Mouse (Mus musculus) forebrain, embryonic 14.5 days (tissue): ENCODE data around the gene Rhbg. TPM values are rescaled to one million over a fixed set of nuclear protein-coding genes. Genes with fewer than 3 reads are reported as not detected.

Experiments used
- ATAC-seq: fragments of 200-750 bp; cut with Nextera tagmentation; 2 replicates; pipeline ENCODE4 v1.8.0; 2017; ENCODE audit warnings: mild to moderate bottlenecking, moderate library complexity
- DNase-seq: peaks from one replicate; pipeline ENCODE4 v3.0.0-alpha.2; 2015; ENCODE audit warnings: low spot score
- H3K27ac ChIP-seq: fragments of 300-500 bp; sonication (generic); 2 replicates; pipeline ENCODE4 v1.5.1; 2014; ENCODE audit warnings: low read depth, mild to moderate bottlenecking, control low read depth, low read length, moderate library complexity
- H3K27me3 ChIP-seq: fragments of 300-500 bp; sonication (generic); replicated peaks from 2 replicates; pipeline ENCODE4 v1.6.1; 2014; ENCODE audit warnings: low read length, control low read depth, mixed read lengths; ENCODE audit not compliant: control insufficient read depth, insufficient read depth
- H3K36me3 ChIP-seq: fragments of 300-500 bp; sonication (generic); 2 replicates; pipeline ENCODE4 v1.6.1; 2014; ENCODE audit warnings: low read length, control low read depth; ENCODE audit not compliant: control insufficient read depth, insufficient read depth
- H3K4me1 ChIP-seq: fragments of 300-500 bp; sonication (generic); 2 replicates; pipeline ENCODE4 v1.6.1; 2014; ENCODE audit warnings: antibody characterized with exemption, low read length, control low read depth; ENCODE audit not compliant: control insufficient read depth, insufficient read depth
- H3K4me2 ChIP-seq: fragments of 300-500 bp; sonication (generic); 2 replicates; pipeline ENCODE4 v1.6.1; 2014; ENCODE audit warnings: mild to moderate bottlenecking, control low read depth, low read length
- H3K4me3 ChIP-seq: fragments of 300-500 bp; sonication (generic); 2 replicates; pipeline ENCODE4 v1.5.1; 2014; ENCODE audit warnings: low read depth, low read length, control low read depth
- H3K9ac ChIP-seq: fragments of 300-500 bp; sonication (generic); 2 replicates; pipeline ENCODE4 v1.6.1; 2014; ENCODE audit warnings: mild to moderate bottlenecking, low read length, control low read depth, moderate library complexity
- H3K9me3 ChIP-seq: fragments of 300-500 bp; sonication (generic); replicated peaks from 2 replicates; pipeline ENCODE4 v1.6.1; 2016; ENCODE audit warnings: low read length, control low read depth, mixed read lengths; ENCODE audit not compliant: control insufficient read depth
- WGBS: fragments of 180-500 bp; shearing (Covaris S2); extraction: QIAGEN DNeasy Blood & Tissue Kit; methylation state at CpG from one replicate; pipeline ENCODE4 v1.1.7; 2014; 5-methylcytosine and 5-hydroxymethylcytosine counted together
- polyA plus RNA-seq: library from polyadenylated mRNA; unstranded; fragments of >200 nt; fragmentation: Nextera tagmentation; extraction: Ambion mirVana; gene quantifications from 2 replicates; pipeline ENCODE4 v1.2.1, GENCODE M21; 2014

Gene Rhbg
- polyA plus RNA-seq, 1 experiment from 2014 or later, result 0.25 TPM

GRCm38 (mm10) chr3:88205563-88206491 is 48.7 kb downstream of the Rhbg start:
- peak; percentile 96 for DNase-seq
- H3K4me2 ChIP-seq, result peak overlapping the region; percentile 98
- under 1% methylated on average over 8 of the region's 8 CpGs for WGBS
- H3K36me3 ChIP-seq, result peaks cover 16% of the 10 kb centered on the region; the same call in 1 of the 2 replicates
- H3K4me3 ChIP-seq, result peak overlapping the region; percentile 86
- H3K4me1 ChIP-seq, result peaks cover 45% of the 10 kb centered on the region
- no peaks in the 10 kb centered on the region for H3K9me3 ChIP-seq
- no peaks in the 10 kb centered on the region for H3K27me3 ChIP-seq
- H3K9ac ChIP-seq, result peak overlapping the region; percentile 100
- peak; percentile 70 for ATAC-seq
- peak overlapping the region; percentile 100 for H3K27ac ChIP-seq

DNA sequence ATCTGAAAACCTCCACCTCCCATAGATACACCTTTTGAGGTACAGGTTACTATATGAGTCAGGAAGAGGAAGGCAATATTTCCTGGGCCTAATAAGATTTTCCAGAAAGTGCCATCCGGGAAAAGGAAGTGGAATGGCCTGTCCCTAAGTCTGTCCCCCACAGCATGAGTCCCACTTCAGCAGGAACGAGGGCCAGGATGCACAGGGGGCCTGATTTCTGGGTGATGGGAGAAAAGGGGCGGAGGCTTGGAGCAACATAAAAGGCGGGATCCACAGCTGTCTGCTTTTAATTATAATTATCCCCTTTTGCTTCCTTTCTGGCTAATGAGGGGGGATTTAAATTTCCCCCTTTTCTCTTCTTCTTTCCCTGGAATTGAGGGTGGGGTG is 49.3 kb downstream of the Rhbg start:
- H3K4me2 ChIP-seq, result peak overlapping the region; percentile 98
- no peaks in the 10 kb centered on the region for H3K9me3 ChIP-seq
- 0 out of 2 replicates have a peak overlapping the region, but pooled peaks have one; percentile 86 for H3K4me3 ChIP-seq
- DNase-seq, result no peak
- WGBS, result under 1% methylated on average over 4 of the region's 4 CpGs
- peaks cover 39% of the 10 kb centered on the region for H3K4me1 ChIP-seq
- ATAC-seq, result peak; percentile 61
- H3K27me3 ChIP-seq, result no peaks in the 10 kb centered on the region
- peak overlapping the region; percentile 100 for H3K27ac ChIP-seq
- H3K9ac ChIP-seq, result peak overlapping the region; percentile 100
- peaks cover 10% of the 10 kb centered on the region; the same call in 1 of the 2 replicates for H3K36me3 ChIP-seq

DNA sequence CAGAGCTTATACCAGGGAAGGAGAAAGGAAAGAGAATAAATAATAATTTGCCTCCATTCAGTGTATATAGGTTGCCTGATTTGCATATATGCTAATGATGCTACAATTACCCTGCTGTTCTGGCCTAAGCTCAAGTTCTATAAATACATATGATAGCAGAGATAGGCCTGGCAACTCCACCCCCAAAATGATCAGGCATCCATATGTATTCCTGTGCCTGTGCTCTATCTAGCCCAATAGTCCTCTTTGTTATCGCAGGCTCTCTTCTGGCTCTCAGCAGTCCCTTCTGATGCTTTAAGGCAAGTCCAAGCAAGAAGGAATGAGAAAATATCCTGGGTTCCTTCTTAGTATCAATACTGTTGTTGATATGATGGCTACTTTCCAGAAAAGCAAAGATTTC is 49.8 kb downstream of the Rhbg start:
- WGBS, result 3% methylated on average over 1 of the region's 1 CpGs
- ATAC-seq (peak; percentile 40), DNase-seq (peak; percentile 95)
- H3K36me3 ChIP-seq, result peaks cover 5% of the 10 kb centered on the region; the same call in 1 of the 2 replicates
- no peaks in the 10 kb centered on the region for H3K9me3 ChIP-seq
- H3K9ac ChIP-seq, result peak overlapping the region; percentile 100
- peak overlapping the region; percentile 98 for H3K4me2 ChIP-seq
- peak overlapping the region; percentile 100 for H3K27ac ChIP-seq
- H3K27me3 ChIP-seq, result no peaks in the 10 kb centered on the region
- peak overlapping the region; percentile 26; the same call in 1 of the 2 replicates for H3K4me3 ChIP-seq
- H3K4me1 ChIP-seq, result peaks cover 38% of the 10 kb centered on the region

- Histone ChIP-seq H3K27me3 (no peaks in the 10 kb centered on the region), H3K4me1 (peaks cover 41% of the 10 kb centered on the region)
Observed at GRCm38 (mm10) chr3:88203999-88204700, 50.4 kb downstream of the Rhbg start.

DNA sequence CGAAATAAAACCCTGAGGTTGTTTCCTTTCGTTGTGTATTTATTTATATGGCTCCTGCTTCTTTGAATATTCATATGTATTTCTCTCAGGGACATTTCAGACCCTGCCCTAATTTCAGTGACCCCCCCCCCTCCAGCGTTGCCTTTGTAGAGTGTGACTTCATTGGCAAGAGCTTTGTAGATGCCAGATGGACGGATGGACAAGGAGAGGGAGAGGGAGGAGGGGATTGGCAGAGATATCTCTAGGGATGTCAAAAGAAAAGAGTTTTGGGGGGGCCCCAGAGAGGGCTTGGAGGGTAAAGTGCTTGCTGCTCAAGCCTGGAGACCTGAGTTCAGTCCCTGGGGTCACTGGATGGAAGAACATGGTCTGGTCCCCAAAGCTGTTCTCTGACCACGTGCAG is 51.1 kb downstream of the Rhbg start:
- H3K4me3 ChIP-seq, result peak overlapping the region; percentile 26
- no peaks in the 10 kb centered on the region for H3K9me3 ChIP-seq
- H3K4me1 ChIP-seq, result peaks cover 45% of the 10 kb centered on the region
- no peaks in the 10 kb centered on the region for H3K36me3 ChIP-seq
- ATAC-seq (no peak), DNase-seq (peak; percentile 66)
- H3K4me2 ChIP-seq, result peak overlapping the region; percentile 98
- WGBS, result 6% methylated on average over 5 of the region's 5 CpGs
- no peaks in the 10 kb centered on the region for H3K27me3 ChIP-seq
- H3K9ac ChIP-seq, result peak overlapping the region; percentile 100
- H3K27ac ChIP-seq, result peak overlapping the region; percentile 100

More at GRCm38 (mm10) chr3:88203999-88204700, 50.4 kb downstream of the Rhbg start:
- Histone ChIP-seq H3K4me3 (peak overlapping the region; percentile 26), H3K36me3 (0 out of 2 replicates have a peak, but pooled peaks cover under 1% of the 10 kb centered on the region), H3K27ac (peak overlapping the region; percentile 100), H3K4me2 (peak overlapping the region; percentile 98), H3K9me3 (no peaks in the 10 kb centered on the region), H3K9ac (peak overlapping the region; percentile 100)
- ATAC-seq (no peak), DNase-seq (peak; percentile 30)
- WGBS, result 2% methylated on average over 7 of the region's 7 CpGs

- Histone ChIP-seq H3K4me3 (peak overlapping the region; percentile 56), H3K36me3 (no peaks in the 10 kb centered on the region), H3K27me3 (no peaks in the 10 kb centered on the region), H3K9ac (peak overlapping the region; percentile 100), H3K9me3 (no peaks in the 10 kb centered on the region), H3K27ac (peak overlapping the region; percentile 100), H3K4me1 (peaks cover 49% of the 10 kb centered on the region), H3K4me2 (peak overlapping the region; percentile 98)
- 9% methylated on average over 5 of the region's 6 CpGs for WGBS
- no peak for ATAC-seq
- peak; percentile 31 for DNase-seq
Observed at GRCm38 (mm10) chr3:88202986-88203385, 51.5 kb downstream of the Rhbg start.

GRCm38 (mm10) chr3:88201640-88202039 is 52.9 kb downstream of the Rhbg start:
- Histone ChIP-seq H3K27ac (peak overlapping the region; percentile 100), H3K4me3 (peak overlapping the region; percentile 56), H3K9ac (peak overlapping the region; percentile 100), H3K4me2 (peak overlapping the region; percentile 98), H3K4me1 (peaks cover 49% of the 10 kb centered on the region), H3K36me3 (no peaks in the 10 kb centered on the region), H3K27me3 (no peaks in the 10 kb centered on the region), H3K9me3 (no peaks in the 10 kb centered on the region)
- DNase-seq (peak; percentile 29), ATAC-seq (no peak)
- WGBS, result 11% methylated on average over 5 of the region's 5 CpGs

DNA sequence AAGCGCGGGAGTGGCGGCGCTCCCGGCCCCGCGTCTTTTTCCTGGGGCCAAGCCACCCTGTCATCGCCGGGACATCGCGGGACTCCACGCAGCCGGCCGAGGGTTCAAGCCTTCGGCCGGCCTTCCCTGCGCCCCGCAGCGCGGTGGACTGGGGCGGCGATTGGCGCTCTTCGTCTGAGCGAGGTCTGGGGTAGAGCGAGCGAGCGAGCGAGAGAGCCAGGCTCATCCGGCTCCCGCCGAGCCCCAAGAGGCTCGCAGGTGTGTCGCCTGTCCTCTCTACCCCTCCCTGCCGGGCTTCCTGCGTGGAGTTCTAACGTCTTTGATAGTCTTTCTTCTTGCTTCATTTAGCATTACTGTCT is 53.6 kb downstream of the Rhbg start:
- peak; percentile 44 for DNase-seq

More for the DNA sequence above, 53.6 kb downstream of the Rhbg start:
- no peaks in the 10 kb centered on the region for H3K27me3 ChIP-seq
- H3K9ac ChIP-seq, result peak overlapping the region; percentile 100
- H3K36me3 ChIP-seq, result no peaks in the 10 kb centered on the region
- WGBS, result 0% methylated on average over 35 of the region's 37 CpGs
- peak overlapping the region; percentile 56 for H3K4me3 ChIP-seq
- peaks cover 48% of the 10 kb centered on the region for H3K4me1 ChIP-seq
- H3K4me2 ChIP-seq, result peak overlapping the region; percentile 98
- no peak for ATAC-seq
- no peaks in the 10 kb centered on the region for H3K9me3 ChIP-seq
- H3K27ac ChIP-seq, result peak overlapping the region; percentile 100
